Mouse (Mus musculus) G1E (cell line): Measurements from ENCODE around the gene Acox3. TPM values are rescaled to one million over a fixed set of nuclear protein-coding genes. Genes with fewer than 3 reads are reported as not detected.

ENCODE experiments used
- ATAC-seq: 2 replicates; pipeline ENCODE4 v1.8.0; 2016; ENCODE audit warnings: mild to moderate bottlenecking; ENCODE audit not compliant: insufficient number of reproducible peaks, poor library complexity, low FRiP score, severe bottlenecking; ENCODE audit errors: extremely low read depth
- DNase-seq: peaks from one replicate; pipeline ENCODE4 v3.0.0; 2012; ENCODE audit warnings: low spot score
- H3K27me3 ChIP-seq: 2 replicates; pipeline ENCODE4 v1.6.1; 2012; ENCODE audit warnings: mild to moderate bottlenecking, low read length, inconsistent platforms; ENCODE audit not compliant: insufficient read depth
- H3K36me3 ChIP-seq: replicated peaks from 2 replicates; pipeline ENCODE3; 2012; ENCODE audit warnings: mild to moderate bottlenecking, inconsistent platforms
- H3K4me1 ChIP-seq: 2 replicates; pipeline ENCODE4 v1.6.1; 2012; ENCODE audit warnings: low read depth, low read length, inconsistent platforms, mixed read lengths; ENCODE audit not compliant: insufficient read depth
- H3K4me3 ChIP-seq: 2 replicates; pipeline ENCODE4 v1.5.1; 2012; ENCODE audit warnings: low read depth, mild to moderate bottlenecking, inconsistent platforms, low read length, moderate library complexity, mixed read lengths
- H3K9me3 ChIP-seq: replicated peaks from 2 replicates; pipeline ENCODE4 v1.6.1; 2012; ENCODE audit warnings: inconsistent platforms
- CTCF ChIP-seq: IDR thresholded peaks from 2 replicates; pipeline ENCODE4 v1.5.1; 2012; ENCODE audit warnings: low read depth, low read length, inconsistent platforms, mixed read lengths
- GATA1 ChIP-seq: IDR thresholded peaks from 2 replicates; pipeline ENCODE4 v1.6.1; 2012; ENCODE audit warnings: borderline replicate concordance, low read length, inconsistent platforms, mixed read lengths
- GATA2 ChIP-seq: IDR thresholded peaks from 2 replicates; pipeline ENCODE4 v1.6.1; 2012; ENCODE audit warnings: low read depth, low read length, inconsistent platforms, borderline replicate concordance
- POLR2AphosphoS5 ChIP-seq: IDR thresholded peaks from 2 replicates; pipeline ENCODE4 v1.6.1; 2012; ENCODE audit warnings: low read depth, low read length, inconsistent platforms; ENCODE audit not compliant: insufficient replicate concordance
- TAL1 ChIP-seq: conservative IDR thresholded peaks from 2 replicates; pipeline ENCODE4 v1.6.1; 2012; ENCODE audit warnings: low read depth, low read length, inconsistent platforms, mixed read lengths
- polyA plus RNA-seq: library from polyadenylated mRNA; stranded (reverse); fragments of >175 nt; gene quantifications from 2 replicates; pipeline ENCODE4 v1.2.3, GENCODE M21; 2012
- total RNA-seq, 2 experiments: library from RNA; stranded (forward) in 1 of 2; stranded (reverse) in 1 of 2; fragments of 200-1000 nt in 1 of 2; fragments of >200 nt in 1 of 2; fragmentation: Nextera tagmentation in 1 of 2; gene quantifications; 2 replicates each; pipeline ENCODE4 v1.2.3; 2014 to 2017

Gene Acox3
- total RNA-seq (2014; fragmentation: Nextera tagmentation) = 36.1 and 41.2 TPM in 2 replicates
- total RNA-seq (2017) = 49.0 and 51.8 TPM in 2 replicates
- polyA plus RNA-seq = 6.0 and 8.5 TPM in 2 replicates

- no peaks in the 10 kb centered on the region; the same call in 1 of the 2 replicates for H3K27me3 ChIP-seq
- peak within 1 kb of the TSS; percentile 79 for H3K4me3 ChIP-seq
- DNase-seq = peak; percentile 94
- H3K36me3 ChIP-seq = peaks cover 28% of the 10 kb centered on the region
- TF ChIP-seq GATA2 = no peak
- no peak for TF ChIP-seq GATA1
- TF ChIP-seq POLR2AphosphoS5 = no peak
- TF ChIP-seq TAL1 = no peak
- no peak for TF ChIP-seq CTCF
- ATAC-seq = peak; percentile 83
- H3K9me3 ChIP-seq = no peaks in the 10 kb centered on the region
- peaks cover 33% of the 10 kb centered on the region for H3K4me1 ChIP-seq
Observed at GRCm38 (mm10) chr5:35582445-35583220, at the start of gene Acox3. Gene Acox3 (plus strand): TSS chr5:35583040.

DNA sequence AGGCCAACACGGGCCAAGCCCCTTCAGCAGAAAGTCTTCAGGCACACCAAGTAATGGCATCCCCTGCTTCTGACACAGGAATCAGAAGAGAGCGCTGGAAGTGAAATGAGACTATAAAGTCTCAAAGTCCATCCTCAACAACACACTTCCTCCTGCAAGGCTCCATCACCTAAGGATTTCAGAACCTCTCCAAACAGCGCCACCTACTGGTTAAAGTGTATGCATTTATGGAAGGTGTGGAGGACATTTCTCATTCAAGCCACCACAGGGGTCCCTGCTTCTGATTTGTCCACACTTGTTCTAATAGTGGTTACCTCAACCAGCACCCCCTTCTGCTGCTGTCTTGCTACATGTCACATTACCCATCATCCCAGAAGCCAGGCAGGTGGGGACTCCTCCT is 46.6 kb upstream of the Acox3 start:
- Histone ChIP-seq H3K36me3 (no peaks in the 10 kb centered on the region), H3K9me3 (no peaks in the 10 kb centered on the region), H3K4me1 (peaks cover 16% of the 10 kb centered on the region), H3K4me3 (no peak overlapping the region), H3K27me3 (peaks cover 5% of the 10 kb centered on the region; the same call in 1 of the 2 replicates)
- no peak for TF ChIP-seq POLR2AphosphoS5
- TF ChIP-seq CTCF = peak; percentile 39; the same call in 1 of the 2 replicates
- TF ChIP-seq TAL1 = no peak
- ATAC-seq = no peak
- DNase-seq = no peak

GRCm38 (mm10) chr5:35537474-35537873 is 45.4 kb upstream of the Acox3 start:
- peaks cover 8% of the 10 kb centered on the region for H3K27me3 ChIP-seq
- ATAC-seq = no peak
- TF ChIP-seq CTCF (no peak), GATA2 (no peak), POLR2AphosphoS5 (no peak), GATA1 (no peak), TAL1 (no peak)

GRCm38 (mm10) chr5:35538022-35538421 is 44.8 kb upstream of the Acox3 start:
- DNase-seq = no peak

More at GRCm38 (mm10) chr5:35537474-35537873, 45.4 kb upstream of the Acox3 start:
- Histone ChIP-seq H3K4me3 (no peak overlapping the region), H3K36me3 (no peaks in the 10 kb centered on the region), H3K9me3 (no peaks in the 10 kb centered on the region), H3K4me1 (peaks cover 16% of the 10 kb centered on the region)
- DNase-seq = no peak

GRCm38 (mm10) chr5:35539576-35539975 is 43.3 kb upstream of the Acox3 start:
- H3K4me3 ChIP-seq = no peak overlapping the region
- no peak for TF ChIP-seq GATA2
- TF ChIP-seq TAL1 = no peak
- no peak for TF ChIP-seq CTCF
- TF ChIP-seq GATA1 = no peak
- no peak for TF ChIP-seq POLR2AphosphoS5
- DNase-seq (no peak), ATAC-seq (no peak)
- H3K36me3 ChIP-seq = peaks cover 12% of the 10 kb centered on the region
- no peaks in the 10 kb centered on the region for H3K9me3 ChIP-seq
- H3K4me1 ChIP-seq = peaks cover 18% of the 10 kb centered on the region
- H3K27me3 ChIP-seq = peaks cover 13% of the 10 kb centered on the region

More at GRCm38 (mm10) chr5:35538022-35538421, 44.8 kb upstream of the Acox3 start:
- ATAC-seq = no peak
- Histone ChIP-seq H3K36me3 (no peaks in the 10 kb centered on the region), H3K4me3 (no peak overlapping the region), H3K9me3 (no peaks in the 10 kb centered on the region), H3K4me1 (peaks cover 16% of the 10 kb centered on the region), H3K27me3 (peaks cover 8% of the 10 kb centered on the region)
- TF ChIP-seq TAL1 = no peak
- TF ChIP-seq GATA2 = no peak
- TF ChIP-seq GATA1 = no peak

DNA sequence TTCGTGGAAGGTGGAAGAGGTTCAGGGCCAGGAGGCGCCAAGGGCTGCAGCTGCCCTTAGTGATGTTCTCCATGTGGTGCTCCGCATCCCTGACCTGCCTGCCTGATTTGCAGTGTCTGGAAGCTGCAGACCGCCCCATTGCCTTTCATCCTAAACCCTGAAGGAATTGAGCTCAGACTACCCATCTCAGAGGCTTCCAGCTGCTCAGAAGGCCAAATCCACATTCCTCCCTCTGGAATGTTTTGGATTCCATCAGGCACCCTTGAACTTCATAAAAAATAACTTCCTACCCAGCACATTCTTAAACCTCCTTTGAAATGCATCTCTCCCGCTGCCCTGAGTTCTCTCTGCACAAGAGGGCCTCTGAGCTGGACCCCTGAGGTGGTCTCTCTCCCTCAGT is 42.3 kb upstream of the Acox3 start:
- TF ChIP-seq CTCF (no peak), GATA1 (no peak), POLR2AphosphoS5 (no peak), TAL1 (no peak), GATA2 (no peak)
- H3K4me3 ChIP-seq = no peak overlapping the region
- peaks cover 13% of the 10 kb centered on the region for H3K27me3 ChIP-seq
- H3K4me1 ChIP-seq = peaks cover 16% of the 10 kb centered on the region
- H3K36me3 ChIP-seq = peaks cover 14% of the 10 kb centered on the region
- H3K9me3 ChIP-seq = no peaks in the 10 kb centered on the region
- DNase-seq (no peak), ATAC-seq (no peak)
